Mouse (Mus musculus) ES-CJ7 (cell line): ENCODE results near the gene Rexo4.

Experiments
- DNase-seq: peaks from one replicate; pipeline ENCODE4 v3.0.0; 2011; ENCODE audit warnings: low read depth, low spot score

Gene Rexo4

GRCm38 (mm10) chr2:26910124-26910993 lies 53.8 kb downstream of the Rexo4 start, which contains the start of the genes Med22 and Rpl7a:
TSS of gene Med22 (minus strand) at chr2:26910677.
TSS of gene Rpl7a (plus strand) at chr2:26910764.
- DNase-seq = peak; percentile 98

- DNase-seq = no peak
Measured at GRCm38 (mm10) chr2:26909387-26909784, 54.8 kb downstream of the Rexo4 start.

GRCm38 (mm10) chr2:26908710-26909386 lies 55.3 kb downstream of the Rexo4 start:
- no peak for DNase-seq

- peak; percentile 55 for DNase-seq
Measured at GRCm38 (mm10) chr2:26907109-26907508, 57.1 kb downstream of the Rexo4 start.

- DNase-seq = no peak
Measured at GRCm38 (mm10) chr2:26906431-26906830, 57.8 kb downstream of the Rexo4 start.

GRCm38 (mm10) chr2:26905936-26906335 lies 58.2 kb downstream of the Rexo4 start:
- DNase-seq = no peak
